Mouse (Mus musculus) megakaryocyte, embryonic 14.5 days (primary cell): ENCODE data around the gene Hivep3.

Source experiments
- FLI1 ChIP-seq: IDR thresholded peaks from 2 replicates; pipeline ENCODE4 v1.6.1; 2012; ENCODE audit warnings: low read length, inconsistent platforms, mixed read lengths
- GATA1 ChIP-seq: IDR thresholded peaks from 3 replicates; pipeline ENCODE4 v1.6.1; 2012; ENCODE audit warnings: mixed read lengths, low read length, inconsistent platforms, borderline replicate concordance

- TF ChIP-seq GATA1 (no peak), FLI1 (no peak)
These were observed 168.2 kb downstream of the Hivep3 start for GRCm38 (mm10) chr4:119901556-119902491.
